Mouse (Mus musculus) ovary, postnatal 36 days (tissue): ENCODE data around the gene Colq.

Experiments used
- DNase-seq: peaks from one replicate; pipeline ENCODE4 v3.0.0; 2022; ENCODE audit warnings: low spot score, mixed read lengths

Gene Colq

DNA sequence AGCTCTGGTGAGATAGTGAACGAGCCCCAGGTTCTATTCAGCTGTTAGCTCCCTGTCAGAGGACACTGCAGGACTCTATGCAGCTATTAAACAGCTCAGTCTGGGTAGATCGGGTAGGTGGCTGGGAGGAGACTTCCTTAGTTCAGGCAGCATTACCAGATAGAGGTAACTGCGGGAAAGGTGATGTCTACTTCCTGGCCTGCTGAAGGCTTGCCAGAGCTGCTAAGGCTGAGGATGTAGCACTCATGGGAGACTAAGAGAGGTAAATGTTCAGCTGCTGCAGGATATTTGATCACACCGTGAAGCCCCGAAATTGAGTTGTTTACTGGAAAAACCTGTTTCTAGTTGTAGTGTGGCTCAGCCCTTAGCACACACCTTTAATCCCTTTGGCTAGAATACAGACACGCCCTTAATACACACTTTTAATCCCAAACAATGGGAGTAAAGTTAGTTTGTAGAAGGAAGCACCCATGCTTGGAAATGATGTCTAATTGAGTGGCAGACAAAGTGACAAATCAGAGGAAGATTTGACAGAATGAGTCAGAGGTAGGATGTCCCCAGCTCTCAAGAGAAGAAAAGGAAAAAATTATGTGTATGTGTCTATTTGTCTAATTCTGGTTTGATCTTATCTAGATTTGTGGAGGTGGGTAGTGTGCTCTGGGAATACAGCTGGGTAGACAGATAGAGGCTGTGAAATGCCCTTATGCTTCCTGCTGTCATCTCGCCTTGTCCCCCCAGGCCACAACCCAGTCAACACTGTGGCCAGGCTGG is 65.9 kb downstream of the Colq start:
- no peak for DNase-seq

- DNase-seq = no peak
Observed at GRCm38 (mm10) chr14:31521318-31521717, 69.8 kb downstream of the Colq start.

- DNase-seq = no peak
Observed at GRCm38 (mm10) chr14:31519165-31519564, 72.0 kb downstream of the Colq start.

DNA sequence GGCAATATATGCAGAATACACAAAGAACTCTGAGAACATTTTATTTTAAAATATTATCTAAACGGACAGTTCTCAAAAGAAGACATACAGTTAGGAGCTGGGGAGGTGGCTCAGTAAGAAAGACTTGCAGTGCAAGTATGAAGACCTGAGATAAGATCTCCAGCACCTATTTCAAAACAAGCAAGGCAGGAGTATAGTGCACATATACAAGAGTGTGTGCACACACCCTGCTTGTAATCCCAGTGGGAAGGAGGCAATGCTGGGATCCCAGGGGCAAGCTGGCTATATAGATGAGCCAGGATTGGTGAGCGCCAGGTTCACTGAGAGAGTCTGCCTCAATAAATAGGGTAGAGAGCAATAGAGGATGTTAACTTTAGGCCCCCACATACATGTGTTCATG is 75.2 kb downstream of the Colq start:
- DNase-seq = no peak

DNA sequence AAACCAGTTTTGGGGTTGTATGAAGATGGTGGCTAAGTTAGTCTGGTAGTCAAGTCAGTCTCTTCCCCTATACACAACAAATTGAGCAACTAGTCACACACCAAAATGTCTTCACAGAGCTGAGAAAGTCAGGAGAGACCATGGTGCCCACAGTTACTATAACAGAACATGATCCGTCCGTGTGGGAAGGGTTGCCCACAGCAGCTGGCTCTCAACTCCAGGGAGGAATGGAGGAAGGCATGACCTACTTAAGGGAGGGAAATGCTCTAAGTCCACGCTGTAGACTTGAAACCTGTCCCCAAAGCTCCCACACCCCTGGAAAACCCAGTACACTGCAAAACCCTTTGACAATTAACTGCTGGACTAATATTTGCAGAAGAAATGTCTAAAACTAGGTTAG is 80.8 kb downstream of the Colq start:
- DNase-seq = no peak

- peak; percentile 8 for DNase-seq
Observed at GRCm38 (mm10) chr14:31509911-31510310, 81.2 kb downstream of the Colq start.

- DNase-seq = no peak
Observed at GRCm38 (mm10) chr14:31506456-31506855, 84.7 kb downstream of the Colq start.

- DNase-seq = no peak
Observed at GRCm38 (mm10) chr14:31503406-31503805, 87.7 kb downstream of the Colq start.

- DNase-seq = no peak
Observed at GRCm38 (mm10) chr14:31499526-31499925, 91.6 kb downstream of the Colq start.

DNA sequence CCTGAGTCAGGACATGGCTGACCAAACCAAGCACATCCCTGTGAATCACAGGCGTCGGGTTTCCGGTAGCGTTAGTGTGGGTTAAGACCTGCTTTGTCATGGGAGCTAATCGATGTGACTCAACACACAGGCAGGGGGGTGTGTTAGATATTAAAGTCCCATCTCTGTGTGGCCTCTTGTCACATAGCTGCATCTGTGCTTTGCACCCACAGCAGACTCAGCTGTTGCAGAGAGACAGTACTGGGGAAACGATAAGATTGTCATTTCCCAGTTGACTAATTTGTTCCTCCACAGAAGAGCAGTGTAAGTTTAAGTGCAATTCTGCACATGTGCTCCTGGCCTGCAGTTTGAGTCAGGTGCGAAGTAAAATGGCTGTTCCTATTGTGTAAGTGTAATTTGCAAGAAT is 94.9 kb downstream of the Colq start:
- no peak for DNase-seq

GRCm38 (mm10) chr14:31495538-31495937 is 95.6 kb downstream of the Colq start:
- DNase-seq = no peak

DNA sequence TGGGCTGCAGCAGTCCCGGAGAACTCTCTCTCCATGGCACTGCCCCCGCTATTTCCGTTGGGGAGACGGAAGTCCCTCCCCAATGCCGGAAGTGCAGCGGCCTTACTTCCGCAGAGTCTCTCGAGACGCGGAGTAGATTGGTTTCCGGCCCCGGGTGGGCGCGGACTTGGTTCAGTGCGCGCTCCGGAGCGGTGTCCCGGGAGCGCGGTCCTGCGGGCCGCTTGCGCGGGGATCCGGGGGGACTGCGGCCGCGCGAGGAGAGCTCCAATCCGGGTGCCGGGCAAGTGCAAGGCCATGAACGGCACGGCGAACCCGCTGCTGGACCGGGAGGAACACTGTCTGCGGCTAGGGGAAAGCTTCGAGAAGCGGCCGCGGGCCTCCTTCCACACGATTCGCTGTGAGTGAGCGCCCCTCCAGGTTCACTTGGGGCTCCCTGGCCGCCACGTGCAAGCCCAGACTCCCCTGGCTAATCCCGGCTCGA is 96.1 kb downstream of the Colq start, which contains the start of gene Mettl6:
Gene Mettl6, minus strand, starts transcription at position 66 of the 481 bp plus-strand sequence.
- DNase-seq = peak; percentile 89

DNA sequence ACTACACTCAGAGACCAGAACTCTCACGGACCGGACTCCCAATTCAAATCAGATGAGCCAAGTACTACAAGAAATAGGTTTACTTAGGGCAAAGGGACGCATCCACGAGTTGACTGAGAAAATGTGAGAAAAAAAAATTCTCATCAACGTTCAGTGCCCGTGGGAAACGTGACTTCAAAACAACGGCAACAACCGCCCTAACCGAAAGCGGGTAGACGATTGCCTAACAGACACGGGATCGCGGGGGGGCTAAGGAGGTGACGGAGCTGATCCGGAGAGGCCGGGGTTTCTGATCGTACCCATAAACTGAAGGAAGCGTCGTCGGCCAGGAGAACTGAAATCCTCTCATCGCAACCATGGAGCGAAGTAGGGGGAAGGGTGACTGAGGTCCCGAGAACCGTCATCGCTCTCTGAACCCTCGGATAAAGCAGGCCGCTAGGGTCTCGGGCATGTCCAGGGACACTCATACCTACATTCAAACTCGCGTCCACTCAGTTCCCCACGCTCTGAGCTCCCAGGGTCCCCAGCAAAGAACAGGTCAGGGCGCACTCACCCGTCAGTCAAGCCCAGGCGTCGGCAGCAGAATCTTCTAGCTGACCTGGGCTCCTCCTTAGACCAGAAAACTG is 96.7 kb downstream of the Colq start, which contains the start of gene Eaf1:
Gene Eaf1, plus strand, starts transcription at position 51 of the 626 bp plus-strand sequence.
- no peak for DNase-seq

DNA sequence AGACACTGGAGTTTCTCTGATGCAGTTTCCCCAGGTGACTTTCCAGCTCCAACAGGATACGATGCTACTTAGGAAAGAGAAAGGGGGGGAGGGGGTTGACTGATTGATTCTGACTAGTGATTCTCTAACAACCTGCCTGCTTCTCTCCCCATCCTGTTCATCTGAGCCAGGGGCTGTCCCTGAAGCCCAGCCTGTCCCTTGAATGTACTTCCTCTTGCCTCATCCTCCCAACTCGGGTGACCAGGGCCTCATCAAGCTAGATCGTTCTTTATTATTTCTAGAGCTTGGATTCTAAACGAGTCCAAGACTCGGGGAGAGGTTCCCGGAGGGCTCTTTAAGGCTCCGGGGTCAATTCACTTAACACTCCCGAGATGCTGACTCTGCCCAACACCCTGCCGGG is 97.2 kb downstream of the Colq start:
- no peak for DNase-seq

DNA sequence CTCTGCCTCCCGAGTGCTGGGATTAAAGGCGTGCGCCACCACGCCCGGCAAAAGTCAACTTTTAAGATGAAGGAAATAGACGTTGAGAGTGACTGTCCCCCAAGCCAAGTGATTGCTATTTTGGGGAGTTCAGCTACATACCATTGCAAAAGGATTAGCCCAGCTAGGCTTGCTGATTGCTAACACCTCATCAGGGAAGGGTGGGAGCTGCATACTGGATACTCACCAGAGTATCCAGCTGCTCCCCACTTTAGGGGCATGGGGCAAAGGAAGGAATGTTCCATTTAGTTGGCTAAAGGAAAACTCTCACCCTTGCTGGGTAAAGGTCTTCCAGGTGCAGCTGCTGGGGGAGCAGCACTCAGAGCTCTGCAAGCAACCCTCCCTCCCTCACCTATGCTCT is 103.1 kb downstream of the Colq start:
- DNase-seq = no peak

DNA sequence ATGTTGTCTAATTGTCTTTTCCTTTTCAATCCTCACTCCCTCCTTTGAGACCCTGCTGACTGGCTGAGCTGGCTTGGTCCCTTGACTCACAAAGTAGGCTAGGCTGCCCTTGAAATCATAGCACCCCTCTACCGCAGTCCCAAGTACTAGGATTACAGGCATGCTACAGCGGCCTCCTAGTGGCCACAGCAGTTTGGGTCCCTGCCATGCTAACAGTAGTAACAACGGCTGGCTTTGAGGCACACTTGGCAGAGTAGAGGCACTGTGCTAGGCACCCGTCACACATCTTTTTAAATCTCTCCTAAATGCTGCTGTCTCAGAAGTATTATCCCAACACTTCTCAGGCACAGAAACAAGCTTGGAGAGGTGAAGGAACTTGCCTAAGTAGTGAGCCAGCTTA is 104.7 kb downstream of the Colq start:
- no peak for DNase-seq

DNA sequence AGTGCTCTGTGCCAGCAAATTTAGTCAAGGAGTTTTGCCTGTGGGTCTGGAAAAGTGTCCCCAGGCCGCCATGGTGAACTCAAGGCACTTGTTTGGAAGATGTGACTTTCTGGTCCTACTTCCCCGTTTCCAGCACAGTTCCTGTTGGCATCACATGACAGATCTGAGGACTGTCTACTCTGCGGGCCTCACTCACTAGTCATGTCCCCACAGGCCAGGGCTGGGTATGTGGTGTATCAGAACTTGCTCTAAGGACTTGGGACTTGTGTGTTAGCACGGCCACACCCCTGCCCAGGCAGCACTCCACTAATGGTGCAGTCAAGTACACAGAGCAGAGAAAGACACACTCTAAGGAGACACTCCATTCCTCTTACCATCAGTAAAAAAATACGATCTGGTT is 108.7 kb downstream of the Colq start:
- DNase-seq = no peak

GRCm38 (mm10) chr14:31473297-31473696 is 117.8 kb downstream of the Colq start:
- DNase-seq = no peak
